Mouse (Mus musculus) erythroblast, embryonic 14.5 days (primary cell): Measurements from ENCODE around the gene Tmem238l.

ENCODE experiments used
- GATA1 ChIP-seq: IDR thresholded peaks from 2 replicates; pipeline ENCODE4 v1.6.1; 2012; ENCODE audit warnings: low read length, inconsistent platforms, mixed read lengths
- TAL1 ChIP-seq: IDR thresholded peaks from 3 replicates; pipeline ENCODE4 v1.6.1; 2012; ENCODE audit warnings: low read length, inconsistent platforms, mixed read lengths

- no peak for TF ChIP-seq GATA1
- TF ChIP-seq TAL1 = no peak
Measured at GRCm38 (mm10) chr11:66983422-66984164, 27.2 kb downstream of the Tmem238l start.
